Mouse (Mus musculus): ENCODE results near the gene Hcn1.

Gene Hcn1

DNA sequence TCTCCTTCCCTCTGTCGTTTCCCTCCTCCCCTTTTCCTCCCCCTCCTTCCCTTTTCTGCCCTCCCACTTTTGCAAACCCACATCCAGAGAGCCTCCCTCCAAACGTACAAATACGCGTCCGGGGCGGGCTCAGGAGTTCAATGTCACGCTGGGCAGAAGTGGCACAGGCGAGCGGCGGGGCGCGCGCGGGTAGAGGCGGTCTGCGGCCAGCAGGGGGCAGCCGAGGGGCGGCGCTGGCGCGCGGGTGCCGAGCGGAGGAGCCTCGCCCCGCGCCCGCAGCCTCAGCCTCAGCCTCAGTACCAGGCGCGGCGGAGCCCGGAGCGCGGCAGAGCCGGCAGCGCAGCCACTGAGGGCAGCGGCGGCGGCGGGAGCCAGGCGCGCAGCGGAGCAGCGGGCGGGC, at the start of gene Hcn1:
Gene Hcn1, plus strand, starts transcription at position 140 of the 400 bp plus-strand sequence.
- peak; percentile 30 to 80 for DNase-seq (ENCODE audit: low spot score in 2 of 2)

GRCm38 (mm10) chr13:117567251-117567650, 34.9 kb upstream of the Hcn1 start:
- no peak for DNase-seq (ENCODE audit: low spot score in 2 of 2)

GRCm38 (mm10) chr13:117571747-117572146, 30.4 kb upstream of the Hcn1 start:
- no peak for DNase-seq (ENCODE audit: low spot score in 2 of 2)

GRCm38 (mm10) chr13:117594494-117595182, 7.5 kb upstream of the Hcn1 start:
- DNase-seq (ENCODE audit: low spot score in 2 of 2) = no peak

- no peak for DNase-seq (ENCODE audit: low spot score in 2 of 2)
Measured at GRCm38 (mm10) chr13:117595183-117595532, 7.0 kb upstream of the Hcn1 start.

GRCm38 (mm10) chr13:117601331-117601965, 672 bp upstream of the Hcn1 start:
- DNase-seq (ENCODE audit: low spot score in 2 of 2) = no peak

DNA sequence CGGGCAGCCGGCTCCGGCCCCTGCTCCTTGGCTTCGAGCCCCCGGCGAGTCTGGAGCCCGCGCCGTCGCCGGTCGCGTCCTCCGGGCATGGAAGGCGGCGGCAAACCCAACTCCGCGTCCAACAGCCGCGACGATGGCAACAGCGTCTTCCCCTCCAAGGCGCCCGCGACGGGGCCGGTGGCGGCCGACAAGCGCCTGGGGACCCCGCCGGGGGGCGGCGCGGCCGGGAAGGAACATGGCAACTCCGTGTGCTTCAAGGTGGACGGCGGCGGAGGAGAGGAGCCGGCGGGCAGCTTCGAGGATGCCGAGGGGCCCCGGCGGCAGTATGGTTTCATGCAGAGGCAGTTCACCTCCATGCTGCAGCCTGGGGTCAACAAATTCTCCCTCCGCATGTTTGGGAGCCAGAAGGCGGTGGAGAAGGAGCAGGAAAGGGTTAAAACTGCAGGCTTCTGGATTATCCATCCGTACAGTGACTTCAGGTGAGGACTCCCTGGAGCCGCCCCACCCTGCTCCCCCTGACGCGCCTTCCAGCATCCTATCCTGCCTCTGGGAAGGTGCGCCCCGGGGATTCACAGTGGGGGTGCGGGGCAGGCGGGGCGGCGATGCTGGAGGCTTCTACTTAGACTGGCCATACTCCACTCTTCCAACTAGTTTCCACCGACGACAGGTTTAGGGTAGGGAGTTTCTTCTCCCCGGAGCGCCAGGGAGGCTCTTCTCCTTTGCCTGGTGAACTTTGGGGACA, 668 bp downstream of the Hcn1 start:
- DNase-seq (ENCODE audit: low spot score in 2 of 2) = peak in 1 of 2 experiments; percentile 60

DNA sequence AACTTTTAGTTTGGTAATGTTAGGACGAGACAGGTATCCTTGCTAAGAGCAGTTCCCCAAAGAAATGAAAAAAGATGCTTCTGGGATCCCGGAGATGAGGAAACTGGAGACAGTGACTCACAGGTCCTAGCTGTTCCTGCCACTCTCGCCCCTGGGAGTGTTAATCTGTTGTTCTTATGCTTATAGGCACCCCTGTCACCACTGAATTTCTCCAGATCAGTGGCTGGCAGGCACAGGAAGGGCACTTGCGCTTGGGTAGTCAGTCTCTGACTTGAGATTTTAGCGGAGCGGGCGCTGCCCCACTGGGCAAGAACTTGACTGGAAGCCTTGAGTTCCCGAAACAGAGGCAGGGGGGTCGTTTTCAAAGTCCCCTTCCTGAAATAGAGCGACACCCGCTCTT, 1.3 kb downstream of the Hcn1 start:
- no peak for DNase-seq (ENCODE audit: low spot score in 2 of 2)

DNA sequence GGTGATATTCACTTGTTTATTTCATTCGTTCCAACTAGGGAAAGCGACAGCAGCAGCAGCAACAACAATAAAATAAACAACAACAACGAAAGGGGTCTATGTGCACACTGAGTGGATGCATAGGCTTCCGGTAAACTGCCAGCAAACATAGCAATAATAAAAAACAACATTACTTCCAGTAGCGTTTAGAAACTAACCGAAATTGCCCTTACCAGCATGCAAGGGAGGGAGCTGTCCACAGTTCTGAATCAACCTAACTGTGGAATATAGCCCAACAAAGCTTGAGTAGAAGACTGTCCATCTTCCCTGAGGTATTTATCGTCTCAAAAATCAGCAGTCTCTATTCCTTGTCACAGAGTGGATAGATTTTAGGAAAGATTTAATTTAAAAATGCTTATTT, 2.0 kb downstream of the Hcn1 start:
- DNase-seq (ENCODE audit: low spot score in 2 of 2) = no peak

DNA sequence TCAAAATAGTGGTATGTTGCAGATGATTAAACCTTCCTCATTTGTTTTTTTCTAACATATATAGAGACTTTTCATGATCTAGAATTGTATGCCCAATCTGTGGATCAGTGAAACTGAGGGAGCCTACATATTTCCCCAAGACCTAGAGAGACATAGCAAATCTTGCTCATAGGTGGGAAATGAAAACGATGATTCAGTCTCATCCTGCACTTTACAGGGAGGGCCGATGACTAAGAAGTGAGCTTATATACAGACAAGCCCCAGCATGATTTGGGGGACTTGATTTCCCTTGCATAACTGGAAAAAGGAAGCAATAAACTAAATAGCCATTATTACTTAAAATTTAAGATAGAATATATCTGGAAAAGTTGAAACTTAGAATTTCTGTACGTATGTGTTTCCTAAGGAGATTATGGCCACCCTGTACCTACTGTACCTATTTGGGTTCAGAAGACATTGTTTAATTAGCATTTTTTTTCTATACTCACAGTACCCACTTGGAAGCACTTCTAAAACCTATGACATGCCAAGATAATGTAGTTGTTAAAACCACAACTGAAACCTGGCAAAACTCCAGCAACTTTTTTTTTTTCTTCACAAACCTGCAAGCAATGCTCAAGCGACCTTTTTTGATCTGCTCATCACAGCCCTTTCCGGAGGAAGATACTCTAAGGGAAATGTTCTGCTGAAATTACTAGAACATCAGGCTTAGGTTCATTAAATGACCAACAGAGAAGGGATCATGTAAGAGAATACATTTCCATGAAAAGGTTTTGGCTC, 3.0 kb downstream of the Hcn1 start:
- DNase-seq (ENCODE audit: low spot score in 2 of 2) = no peak

- DNase-seq (ENCODE audit: low spot score in 2 of 2) = no peak
Measured at GRCm38 (mm10) chr13:117611881-117612280, 9.8 kb downstream of the Hcn1 start.

DNA sequence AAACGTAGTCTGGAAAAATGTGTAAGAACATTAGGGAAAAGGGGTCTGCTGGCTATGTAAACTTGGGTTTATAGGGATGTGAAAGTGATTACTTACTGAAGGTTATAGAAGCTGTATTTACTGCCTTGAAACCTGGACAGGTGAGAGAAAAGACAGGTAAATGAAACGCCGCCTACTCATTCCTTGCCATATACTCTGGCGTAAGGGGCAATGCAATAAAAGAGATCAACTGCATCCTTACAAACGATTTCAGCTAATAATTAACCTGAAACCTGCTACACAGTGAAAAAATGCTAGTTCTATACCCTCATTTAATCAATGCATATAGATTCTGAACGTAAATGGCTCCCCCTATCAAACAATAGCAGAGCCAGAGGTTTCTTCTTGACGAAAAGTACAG, 17.4 kb downstream of the Hcn1 start:
- no peak for DNase-seq (ENCODE audit: low spot score in 2 of 2)

GRCm38 (mm10) chr13:117657501-117657900, 55.4 kb downstream of the Hcn1 start:
- no peak for DNase-seq (ENCODE audit: low spot score in 2 of 2)

- DNase-seq (ENCODE audit: low spot score in 2 of 2) = no peak
Measured at GRCm38 (mm10) chr13:117658414-117659175, 56.5 kb downstream of the Hcn1 start.

DNA sequence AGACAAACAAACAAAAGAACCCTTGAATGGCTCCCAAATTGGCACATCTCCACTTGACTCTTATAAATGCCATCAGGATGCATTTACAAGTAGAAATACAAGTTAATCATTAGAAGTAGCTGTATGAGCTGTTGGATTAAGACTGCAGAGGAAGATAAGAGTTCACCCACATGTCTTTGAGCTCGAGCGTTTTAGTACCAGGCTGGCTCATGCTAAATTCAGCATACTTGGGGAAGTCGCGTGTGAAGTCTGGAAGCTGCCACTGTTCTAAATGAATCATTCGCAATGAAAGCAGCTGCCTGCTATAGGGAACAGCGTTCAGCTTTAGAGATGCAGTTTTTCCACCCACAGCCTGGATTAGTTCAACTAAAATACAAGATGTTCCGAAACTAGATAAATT, 57.4 kb downstream of the Hcn1 start:
- no peak for DNase-seq (ENCODE audit: low spot score in 2 of 2)

DNA sequence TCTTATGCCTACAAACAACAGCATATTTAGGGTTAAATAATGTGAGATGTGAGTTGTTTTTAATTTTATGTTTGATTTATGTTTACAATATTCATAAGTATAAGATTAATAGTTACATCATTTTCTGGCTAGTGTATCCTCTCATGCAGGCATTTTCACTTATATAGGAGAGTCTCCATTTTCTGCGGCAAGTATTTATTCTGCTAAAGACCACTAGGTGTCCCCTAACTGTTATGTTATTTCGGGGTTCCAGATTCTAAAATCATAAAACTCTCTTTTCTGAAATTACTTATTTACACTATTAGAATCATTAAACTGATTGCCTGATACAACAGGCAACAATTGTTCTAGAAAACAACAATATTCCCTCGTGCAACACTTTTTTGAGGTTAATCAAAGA, 60.5 kb downstream of the Hcn1 start:
- DNase-seq (ENCODE audit: low spot score in 2 of 2) = no peak

DNA sequence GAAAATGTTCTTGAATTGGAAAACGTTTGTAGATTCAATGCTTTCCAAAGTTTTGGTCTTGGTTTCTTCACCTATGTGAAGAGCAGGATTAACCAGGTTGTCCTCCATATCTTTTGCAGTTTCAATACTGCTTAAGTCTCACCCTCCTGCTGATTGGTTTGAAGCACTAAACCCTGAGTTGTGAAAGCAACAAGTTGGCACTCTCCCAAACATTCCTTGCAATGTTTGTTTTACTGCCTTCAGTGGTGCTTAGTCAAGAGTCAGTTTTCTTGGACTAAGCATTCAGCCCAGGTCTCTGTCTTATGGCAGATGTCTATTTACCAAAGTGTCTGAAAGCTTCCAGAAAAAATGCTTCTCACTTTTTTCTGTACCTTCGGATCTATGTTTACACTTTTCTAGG, 67.2 kb downstream of the Hcn1 start:
- DNase-seq (ENCODE audit: low spot score in 2 of 2) = no peak

DNA sequence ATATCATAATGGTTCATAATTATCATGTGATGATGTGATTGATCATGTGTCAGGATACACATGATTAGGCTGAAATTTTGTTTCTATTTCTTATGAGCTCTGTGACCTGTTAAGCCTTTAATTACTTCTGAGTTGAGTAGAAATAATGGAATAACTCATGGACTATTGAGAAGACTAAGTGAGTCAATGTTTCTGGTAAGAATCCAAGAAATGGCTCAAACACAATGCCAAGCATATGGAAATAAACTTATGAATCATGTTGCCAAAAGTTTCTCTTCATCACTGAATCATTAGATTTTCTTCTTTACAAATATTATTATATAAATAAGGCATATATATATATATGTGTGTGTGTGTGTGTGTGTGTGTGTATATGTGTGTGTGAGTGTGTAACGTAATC, 69.7 kb downstream of the Hcn1 start:
- DNase-seq (ENCODE audit: low spot score in 2 of 2) = no peak

GRCm38 (mm10) chr13:117676418-117676817, 74.3 kb downstream of the Hcn1 start:
- DNase-seq (ENCODE audit: low spot score in 2 of 2) = no peak

GRCm38 (mm10) chr13:117687670-117688069, 85.5 kb downstream of the Hcn1 start:
- DNase-seq (ENCODE audit: low spot score in 2 of 2) = no peak

DNA sequence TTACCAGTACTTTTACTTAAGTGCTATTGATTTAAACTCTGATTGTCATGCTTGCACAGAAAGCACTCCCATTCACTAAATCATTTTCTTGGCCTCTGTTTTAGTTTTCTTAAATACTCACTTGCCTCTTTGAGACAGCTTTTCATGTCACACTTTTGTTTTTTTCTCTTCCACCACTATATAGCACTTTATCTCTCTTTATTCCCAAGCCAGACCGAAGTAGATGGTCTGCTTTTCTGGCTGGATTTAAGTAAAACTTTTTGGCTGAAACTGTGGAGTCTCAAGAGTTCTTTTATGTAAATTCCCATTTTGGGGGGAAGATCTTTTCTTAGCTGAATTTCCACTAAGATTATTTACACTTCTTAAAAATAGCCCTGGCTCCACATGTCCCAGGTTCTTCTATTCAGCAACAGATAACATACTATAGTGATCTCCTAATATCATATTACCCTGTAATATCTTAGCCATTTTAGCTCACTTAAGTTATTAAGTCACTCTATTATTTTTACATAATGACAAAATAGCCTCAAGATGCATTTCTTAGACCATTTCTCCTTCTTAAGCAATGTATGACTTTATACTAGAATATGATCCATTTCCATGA, 92.7 kb downstream of the Hcn1 start:
- DNase-seq (ENCODE audit: low spot score in 2 of 2) = no peak

Measured in spleen, postnatal 4 days (tissue).